Mouse (Mus musculus) forebrain, embryonic 16.5 days (tissue): ENCODE data around the gene Sgms1. TPM values are rescaled to one million over a fixed set of nuclear protein-coding genes. Genes with fewer than 3 reads are reported as not detected.
A peak's percentile ranks its signal among the peaks of the same experiment; 100 is the strongest.
"Not testable (repeated sequence)": the region's sequence is repeated elsewhere in the genome, so short reads cannot be mapped to it uniquely, and the experiment has no call there.

Experiments
- ATAC-seq: fragments of 200-750 bp; cut with Nextera tagmentation; 2 replicates; pipeline ENCODE4 v1.8.0; 2017; ENCODE audit warnings: mild to moderate bottlenecking, moderate library complexity
- H3K27ac ChIP-seq: fragments of 300-500 bp; sonication (generic); 2 replicates; pipeline ENCODE4 v1.5.1; 2014; ENCODE audit warnings: low read length, control low read depth
- H3K27me3 ChIP-seq: fragments of 300-500 bp; sonication (generic); replicated peaks from 2 replicates; pipeline ENCODE4 v1.6.1; 2014; ENCODE audit warnings: low read length; ENCODE audit not compliant: control insufficient read depth, insufficient read depth
- H3K36me3 ChIP-seq: fragments of 300-500 bp; sonication (generic); 2 replicates; pipeline ENCODE4 v1.6.1; 2014; ENCODE audit not compliant: control insufficient read depth, insufficient read depth
- H3K4me1 ChIP-seq: fragments of 300-500 bp; sonication (generic); replicated peaks from 2 replicates; pipeline ENCODE4 v1.6.1; 2014; ENCODE audit warnings: low read length; ENCODE audit not compliant: control insufficient read depth, insufficient read depth
- H3K4me2 ChIP-seq: fragments of 300-500 bp; sonication (generic); 2 replicates; pipeline ENCODE4 v1.6.1; 2014; ENCODE audit warnings: mild to moderate bottlenecking, low read length, control low read depth
- H3K4me3 ChIP-seq: fragments of 300-500 bp; sonication (generic); replicated peaks from 2 replicates; pipeline ENCODE4 v1.5.1; 2014; ENCODE audit warnings: mild to moderate bottlenecking, low read length, control low read depth
- H3K9ac ChIP-seq: fragments of 300-500 bp; sonication (generic); replicated peaks from 2 replicates; pipeline ENCODE4 v1.6.1; 2014; ENCODE audit warnings: low read depth, low read length, control low read depth
- H3K9me3 ChIP-seq: fragments of 300-500 bp; sonication (generic); 2 replicates; pipeline ENCODE4 v1.6.1; 2016; ENCODE audit warnings: low read length; ENCODE audit not compliant: control insufficient read depth
- WGBS: fragments of 180-500 bp; shearing (Covaris S2); extraction: QIAGEN DNeasy Blood & Tissue Kit; methylation state at CpG from one replicate; pipeline ENCODE4 v1.1.7; 2014; 5-methylcytosine and 5-hydroxymethylcytosine counted together
- polyA plus RNA-seq: library from polyadenylated mRNA; unstranded; fragments of >200 nt; fragmentation: Nextera tagmentation; extraction: Ambion mirVana; gene quantifications from 2 replicates; pipeline ENCODE4 v1.2.1, GENCODE M21; 2015

Gene Sgms1
- polyA plus RNA-seq, 1 experiment from 2014 or later: 16.3 TPM

DNA sequence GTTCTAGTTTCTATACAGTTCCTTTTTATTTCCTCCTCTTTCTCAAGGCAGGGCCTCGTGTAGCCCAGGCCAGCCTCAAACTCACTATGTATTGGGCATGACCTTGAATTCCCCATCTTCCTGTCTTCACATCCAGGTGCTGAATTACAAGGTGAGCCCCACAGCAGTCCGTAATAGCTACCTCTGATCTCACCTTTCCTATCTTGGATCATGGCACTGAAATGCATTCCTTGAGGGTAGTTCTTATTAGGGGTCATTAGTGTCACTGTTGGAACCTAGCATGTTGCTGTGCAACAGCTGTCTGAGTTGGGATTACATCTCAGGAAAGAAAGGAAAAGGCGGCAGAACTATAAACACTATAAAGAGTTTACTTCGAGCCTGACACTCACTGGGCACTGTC lies 25.9 kb downstream of the Sgms1 start:
- H3K4me1 ChIP-seq: peaks cover 5% of the 10 kb centered on the region
- no peak overlapping the region for H3K9ac ChIP-seq
- no peak overlapping the region for H3K4me3 ChIP-seq
- H3K36me3 ChIP-seq: no peaks in the 10 kb centered on the region
- 89% methylated on average over 4 of the region's 4 CpGs for WGBS
- H3K4me2 ChIP-seq: no peak overlapping the region
- ATAC-seq: no peak
- H3K27ac ChIP-seq: no peak overlapping the region
- no peaks in the 10 kb centered on the region for H3K9me3 ChIP-seq
- no peaks in the 10 kb centered on the region for H3K27me3 ChIP-seq

DNA sequence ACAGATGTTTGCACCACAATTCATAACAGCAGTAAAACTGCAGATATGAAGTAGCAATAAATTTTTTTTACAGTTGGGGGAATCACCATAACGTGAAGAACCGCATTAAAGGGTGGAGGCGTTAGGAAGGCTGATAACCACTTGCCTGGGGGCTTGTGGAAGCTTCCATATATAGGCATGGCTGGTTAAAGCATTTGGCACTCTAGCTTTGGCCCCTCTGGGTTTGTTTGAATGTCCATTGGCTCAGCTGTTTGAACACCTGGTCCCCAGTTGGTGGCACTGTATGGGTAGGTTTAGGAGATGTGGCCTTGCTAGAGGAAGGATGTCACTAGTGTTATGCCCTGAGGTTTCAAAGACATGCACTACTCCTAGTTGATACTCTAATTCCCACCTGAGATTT lies 27.0 kb downstream of the Sgms1 start:
- no peaks in the 10 kb centered on the region for H3K9me3 ChIP-seq
- H3K36me3 ChIP-seq: no peaks in the 10 kb centered on the region
- no peak overlapping the region for H3K27ac ChIP-seq
- no peak for ATAC-seq
- WGBS: 85% methylated on average over 3 of the region's 3 CpGs
- H3K4me2 ChIP-seq: no peak overlapping the region
- peaks cover 5% of the 10 kb centered on the region for H3K4me1 ChIP-seq
- no peaks in the 10 kb centered on the region for H3K27me3 ChIP-seq
- no peak overlapping the region for H3K9ac ChIP-seq
- no peak overlapping the region for H3K4me3 ChIP-seq

GRCm38 (mm10) chr19:32360989-32361698 lies 28.4 kb downstream of the Sgms1 start:
- 96% methylated on average over 1 of the region's 1 CpGs for WGBS
- H3K4me3 ChIP-seq: no peak overlapping the region
- ATAC-seq: no peak

GRCm38 (mm10) chr19:32360546-32360945 lies 29.0 kb downstream of the Sgms1 start:
- no peak overlapping the region for H3K27ac ChIP-seq
- H3K4me2 ChIP-seq: no peak overlapping the region
- H3K9ac ChIP-seq: no peak overlapping the region
- ATAC-seq: no peak
- H3K4me3 ChIP-seq: no peak overlapping the region
- H3K9me3 ChIP-seq: no peaks in the 10 kb centered on the region
- 88% methylated on average over 3 of the region's 3 CpGs for WGBS
- no peaks in the 10 kb centered on the region for H3K27me3 ChIP-seq
- H3K36me3 ChIP-seq: no peaks in the 10 kb centered on the region
- peaks cover 8% of the 10 kb centered on the region for H3K4me1 ChIP-seq

More at GRCm38 (mm10) chr19:32360989-32361698, 28.4 kb downstream of the Sgms1 start:
- H3K36me3 ChIP-seq: no peaks in the 10 kb centered on the region
- no peak overlapping the region for H3K27ac ChIP-seq
- H3K27me3 ChIP-seq: no peaks in the 10 kb centered on the region
- H3K9me3 ChIP-seq: no peaks in the 10 kb centered on the region
- H3K4me2 ChIP-seq: no peak overlapping the region
- H3K9ac ChIP-seq: no peak overlapping the region
- peaks cover 5% of the 10 kb centered on the region for H3K4me1 ChIP-seq

DNA sequence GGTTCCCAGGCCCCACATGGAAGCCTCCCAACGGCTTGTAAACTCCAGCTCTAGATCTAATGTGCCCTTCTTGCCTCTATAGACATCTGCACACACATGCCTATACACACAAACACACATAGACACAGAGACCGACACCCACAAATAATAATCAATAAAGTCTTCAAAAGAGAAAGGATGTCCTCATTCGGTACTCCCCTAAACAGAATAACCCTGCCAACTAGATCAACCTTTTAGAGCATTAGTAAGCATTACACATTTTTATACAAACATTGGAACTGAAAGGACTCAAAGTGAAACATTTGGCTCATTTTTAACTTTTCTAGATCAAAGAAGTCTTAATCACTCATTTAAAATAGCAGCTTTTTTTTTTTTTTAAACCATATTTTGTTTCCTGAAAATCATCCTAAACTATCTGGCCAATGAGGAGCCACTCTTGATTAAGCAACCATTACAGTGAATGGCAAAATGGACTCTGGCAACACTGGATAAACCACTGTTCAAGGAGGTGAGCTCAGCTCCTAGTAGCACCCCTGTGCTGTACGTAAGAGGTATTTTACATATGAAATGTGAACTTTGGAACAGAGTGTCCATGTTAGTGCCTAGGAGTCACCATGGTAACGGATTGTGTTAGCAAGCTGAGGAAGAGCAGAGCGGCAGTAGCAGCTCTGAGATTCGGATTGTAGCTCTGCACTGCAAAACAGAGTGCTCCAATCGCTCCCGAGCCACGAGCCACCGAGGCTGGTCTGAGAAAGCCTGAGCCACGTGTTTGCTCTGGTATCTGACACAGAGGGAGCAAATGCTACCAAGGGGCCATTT lies 30.6 kb downstream of the Sgms1 start:
- Histone ChIP-seq H3K9ac (no peak overlapping the region), H3K27me3 (no peaks in the 10 kb centered on the region), H3K27ac (no peak overlapping the region), H3K4me1 (peaks cover 6% of the 10 kb centered on the region), H3K4me2 (no peak overlapping the region), H3K9me3 (no peaks in the 10 kb centered on the region), H3K36me3 (no peaks in the 10 kb centered on the region), H3K4me3 (no peak overlapping the region)
- ATAC-seq: peak; percentile 75
- WGBS: 52% methylated on average over 12 of the region's 12 CpGs

DNA sequence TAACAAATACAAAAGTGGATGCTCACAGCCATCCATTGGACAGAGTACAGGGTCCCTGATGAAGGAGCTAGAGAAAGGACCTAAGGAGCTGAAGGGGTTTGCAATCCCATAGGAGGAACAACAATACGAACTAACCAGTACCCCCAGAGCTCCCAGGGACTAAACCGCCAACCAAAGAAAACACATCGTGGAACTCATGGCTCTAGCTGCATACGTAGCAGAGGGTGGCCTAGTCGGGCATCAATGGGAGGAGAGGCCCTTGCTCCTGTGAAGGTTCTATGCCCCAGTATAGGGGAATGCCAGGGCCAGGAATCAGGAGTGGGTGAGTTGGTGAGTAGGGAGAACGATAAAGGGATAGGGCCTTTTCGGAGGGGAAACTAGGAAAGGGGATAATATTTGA lies 31.5 kb downstream of the Sgms1 start:
- not testable (repeated sequence) for H3K4me1 ChIP-seq, H3K36me3 ChIP-seq, H3K9ac ChIP-seq, ATAC-seq, H3K27ac ChIP-seq, H3K4me2 ChIP-seq, H3K4me3 ChIP-seq, H3K9me3 ChIP-seq, H3K27me3 ChIP-seq
- 96% methylated on average over 7 of the region's 7 CpGs for WGBS

GRCm38 (mm10) chr19:32356166-32356565 lies 33.3 kb downstream of the Sgms1 start:
- 42% methylated on average over 4 of the region's 4 CpGs for WGBS
- no peak overlapping the region for H3K27ac ChIP-seq
- H3K4me3 ChIP-seq: no peak overlapping the region
- no peaks in the 10 kb centered on the region for H3K36me3 ChIP-seq
- H3K27me3 ChIP-seq: no peaks in the 10 kb centered on the region
- ATAC-seq: peak; percentile 61; the same call in 1 of the 2 replicates
- no peaks in the 10 kb centered on the region for H3K9me3 ChIP-seq
- H3K4me2 ChIP-seq: no peak overlapping the region
- no peak overlapping the region for H3K9ac ChIP-seq
- peaks cover 6% of the 10 kb centered on the region for H3K4me1 ChIP-seq

GRCm38 (mm10) chr19:32353447-32353846 lies 36.1 kb downstream of the Sgms1 start:
- Histone ChIP-seq H3K9me3 (no peaks in the 10 kb centered on the region), H3K27me3 (no peaks in the 10 kb centered on the region), H3K4me2 (no peak overlapping the region), H3K36me3 (no peaks in the 10 kb centered on the region; the same call in 1 of the 2 replicates), H3K4me3 (no peak overlapping the region), H3K27ac (no peak overlapping the region), H3K9ac (no peak overlapping the region), H3K4me1 (peaks cover 3% of the 10 kb centered on the region; the same call in 1 of the 2 replicates)
- ATAC-seq: no peak
- 96% methylated on average over 9 of the region's 9 CpGs for WGBS

- Histone ChIP-seq H3K9ac (no peak overlapping the region), H3K36me3 (no peaks in the 10 kb centered on the region; the same call in 1 of the 2 replicates), H3K4me2 (no peak overlapping the region), H3K4me1 (peaks cover 11% of the 10 kb centered on the region), H3K4me3 (no peak overlapping the region), H3K27me3 (no peaks in the 10 kb centered on the region), H3K27ac (no peak overlapping the region), H3K9me3 (no peaks in the 10 kb centered on the region)
- 48% methylated on average over 7 of the region's 7 CpGs for WGBS
- no peak for ATAC-seq
Observed at GRCm38 (mm10) chr19:32348955-32349654, 40.4 kb downstream of the Sgms1 start.
